Comparison of ENCODE assay signal across 10 mouse cellular contexts in the genomic region with DNA sequence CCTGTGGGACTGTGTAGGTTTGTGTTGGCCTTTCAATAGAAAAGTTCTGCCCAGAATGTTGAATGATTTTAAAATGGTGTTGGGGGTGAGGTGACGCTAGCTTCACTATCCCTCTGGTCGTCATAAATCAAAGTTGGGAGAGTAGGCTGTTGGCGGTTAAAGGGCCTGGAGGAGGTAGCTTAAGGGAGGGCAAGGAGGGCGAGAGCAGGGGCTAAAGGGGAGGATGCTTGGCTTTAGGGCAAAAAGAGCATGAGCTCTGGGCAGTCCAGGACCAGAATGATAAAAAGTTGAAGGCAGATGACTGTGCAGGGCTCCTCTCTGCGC. TPM values are rescaled to one million over a fixed set of nuclear protein-coding genes. Genes with fewer than 3 reads are reported as not detected.
A peak's percentile ranks its signal among the peaks of the same experiment; 100 is the strongest.
DNase-seq lines count a peak whose midpoint lies in the region; ATAC-seq and TF ChIP-seq lines count a peak whose summit lies in the region.
"Had no signal": no experiment of that assay in that cellular context is flagged by ENCODE, and none has a peak within 500 bp of the region (broad histone marks: within the 10 kb centered on the region; RNA-seq: fewer than 3 reads in every experiment).

No protein-coding gene starts in this region.

- H3K4me2 ChIP-seq in forebrain, postnatal 0 days (ENCODE audit: low read depth) = no peak overlapping the region
- no peak overlapping the region for H3K4me2 ChIP-seq in midbrain, postnatal 0 days (ENCODE audit: low read depth, low read length, poor library complexity, severe bottlenecking)

- H3K9ac ChIP-seq in liver, adult 2 months (ENCODE audit: low read depth, low read length) = no peak overlapping the region
- H3K9ac ChIP-seq in forebrain, postnatal 0 days = no peak overlapping the region
- H3K9ac ChIP-seq in midbrain, postnatal 0 days (replicated peaks; ENCODE audit: low read length, poor library complexity, severe bottlenecking) = no peak overlapping the region

- no peaks in the 10 kb centered on the region for H3K9me3 ChIP-seq in forebrain, postnatal 0 days (ENCODE audit: low read length)
- H3K9me3 ChIP-seq in midbrain, postnatal 0 days (ENCODE audit: low read length) = no peaks in the 10 kb centered on the region

- H3K27ac ChIP-seq in liver, adult 2 months (replicated peaks; ENCODE audit: insufficient read depth, low read depth, low read length) = peak overlapping the region; percentile 31; the same call in 1 of the 2 replicates
- H3K27ac ChIP-seq in forebrain, postnatal 0 days (ENCODE audit: low read depth, low read length) = peak overlapping the region; percentile 57; the same call in 1 of the 2 replicates
- H3K27ac ChIP-seq in midbrain, postnatal 0 days (ENCODE audit: low read depth, low read length) = peak overlapping the region; percentile 44; the same call in 1 of the 2 replicates

- no peak for TF ChIP-seq POLR2A in liver, adult 2 months (IDR thresholded peaks at IDR 0.05; ENCODE audit: extremely low read depth, insufficient read depth, low read length)

- H3K4me1 ChIP-seq in liver, adult 2 months (ENCODE audit: control insufficient read depth, insufficient read depth, low read length) = no peaks in the 10 kb centered on the region
- peaks cover 8% of the 10 kb centered on the region; the same call in 1 of the 2 replicates for H3K4me1 ChIP-seq in forebrain, postnatal 0 days (ENCODE audit: insufficient read depth)
- no peaks in the 10 kb centered on the region for H3K4me1 ChIP-seq in midbrain, postnatal 0 days (ENCODE audit: insufficient read depth, low read length)

- ATAC-seq in forebrain, postnatal 0 days = no peak
- ATAC-seq in midbrain, postnatal 0 days (ENCODE audit: low FRiP score) = no peak
- ATAC-seq: inflammation-experienced regulatory T-cells, adult 6 months had no signal

- TF ChIP-seq CTCF in liver, adult 2 months (IDR thresholded peaks at IDR 0.05; ENCODE audit: low read depth, low read length) = no peak
- no peak for TF ChIP-seq CTCF in forebrain, postnatal 0 days (IDR thresholded peaks at IDR 0.05; ENCODE audit: low read depth)
- TF ChIP-seq CTCF in midbrain, postnatal 0 days (IDR thresholded peaks at IDR 0.05) = no peak

- no peaks in the 10 kb centered on the region for H3K36me3 ChIP-seq in liver, adult 2 months (ENCODE audit: control insufficient read depth, insufficient read depth, low read length)
- no peaks in the 10 kb centered on the region for H3K36me3 ChIP-seq in forebrain, postnatal 0 days (ENCODE audit: insufficient read depth)
- no peaks in the 10 kb centered on the region for H3K36me3 ChIP-seq in midbrain, postnatal 0 days (ENCODE audit: insufficient read depth, low read length)

- H3K4me3 ChIP-seq in liver, adult 2 months (ENCODE audit: insufficient read depth, low read depth, low read length) = no peak overlapping the region
- no peak overlapping the region for H3K4me3 ChIP-seq in forebrain, postnatal 0 days (ENCODE audit: low read depth, low read length)
- no peak overlapping the region for H3K4me3 ChIP-seq in midbrain, postnatal 0 days (ENCODE audit: low read depth, low read length)

- WGBS in liver, adult 2 months = 86% methylated on average over 5 of the region's 5 CpGs
- 59% methylated on average over 5 of the region's 5 CpGs for WGBS in forebrain, postnatal 0 days
- 83% methylated on average over 5 of the region's 5 CpGs for WGBS in midbrain, postnatal 0 days

- peak; percentile 96 for DNase-seq in heart, adult 11 months
- no peak for DNase-seq in heart, adult 9 months (ENCODE audit: low spot score in 2 of 2)
- DNase-seq in liver, adult 2 months (ENCODE audit: extremely low read depth, low read depth, low spot score) = no peak
- DNase-seq in liver = no peak
- no peak for DNase-seq in forebrain, postnatal 0 days
- no peak for DNase-seq in midbrain, postnatal 0 days (ENCODE audit: low spot score)
- DNase-seq in urinary bladder, adult 2 months (ENCODE audit: low spot score) = no peak
- DNase-seq in gastrocnemius, adult 8-10 months (ENCODE audit: low spot score in 2 of 2) = no peak

- H3K27me3 ChIP-seq in liver, adult 2 months (ENCODE audit: control insufficient read depth, insufficient read depth, low read length) = no peaks in the 10 kb centered on the region
- no peaks in the 10 kb centered on the region for H3K27me3 ChIP-seq in forebrain, postnatal 0 days (ENCODE audit: insufficient read depth, low read length)
- no peaks in the 10 kb centered on the region for H3K27me3 ChIP-seq in midbrain, postnatal 0 days (ENCODE audit: insufficient read depth, low read length)

- no peaks in the 10 kb centered on the region for H3K79me2 ChIP-seq in liver, adult 2 months (ENCODE audit: control insufficient read depth, insufficient read depth, low read length)

RNA-seq across cellular contexts. Expression of a gene that starts 42.6 kb away (rescaled TPM):
- 588 and 626 TPM in 2 replicates for total RNA-seq in liver, adult 2 months (2014; rRNA removed)
- polyA plus RNA-seq in liver, adult 2 months (2012; rRNA removed) = 835 and 840 TPM in 2 replicates
- not detected in 2 replicates for total RNA-seq in forebrain, postnatal 0 days (2014; rRNA removed)
- polyA plus RNA-seq in forebrain, postnatal 0 days (2015; fragmentation: Nextera tagmentation; extraction: Ambion mirVana) = not detected in 2 replicates
- total RNA-seq in midbrain, postnatal 0 days (2014; rRNA removed) = not detected in 2 replicates
- polyA plus RNA-seq in midbrain, postnatal 0 days (2015; fragmentation: Nextera tagmentation; extraction: Ambion mirVana) = 0.23 and 0.56 TPM in 2 replicates
- polyA plus RNA-seq in urinary bladder, adult 2 months (2012; rRNA removed) = 0.69 and 0.81 TPM in 2 replicates
- under 1 TPM in 1 of 4 experiments, not detected in 3; 0.40 TPM for total RNA-seq in gastrocnemius, adult 8-10 months (2022)
- polyA plus RNA-seq: C2C12 had no signal

Comparison
In these comparisons a context has a peak if more than half of its experiments do, and no peak if none do; other contexts are left out.
1. RNA of a gene that starts 42.6 kb away (total RNA-seq): 588 to 626 TPM in liver, adult 2 months; 0.40 TPM in gastrocnemius, adult 8-10 months, not detected in midbrain, postnatal 0 days and not detected in forebrain, postnatal 0 days; every median in the first group is over 100 times any median in the second.
2. Peak in every context shown above with its lines, with median percentiles within 50 percentile points of each other: H3K27ac ChIP-seq.